Mouse (Mus musculus): Measurements from ENCODE around the gene Emilin3.

Emilin3 gene

DNA sequence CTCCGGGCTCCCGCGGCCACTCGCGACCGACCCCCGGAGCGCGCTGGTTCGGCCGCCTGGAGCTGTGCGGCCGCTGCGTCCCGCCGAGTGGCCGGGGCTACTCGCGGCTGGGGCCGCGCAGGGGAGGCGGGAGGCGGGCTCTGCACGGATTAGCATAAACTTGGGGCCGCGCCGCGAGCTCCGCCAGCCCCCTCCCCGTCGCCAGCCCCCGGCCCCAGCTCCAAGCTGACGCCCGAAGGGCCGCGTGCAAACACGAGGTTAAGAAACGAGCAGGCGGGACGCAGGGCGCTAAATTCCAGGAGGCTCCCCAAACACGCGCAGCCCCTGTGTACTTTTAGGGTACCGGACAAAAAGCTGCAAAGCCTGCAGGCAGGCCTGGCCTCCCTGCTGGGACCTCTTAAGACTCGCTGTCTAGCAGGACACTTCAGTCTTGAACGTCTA is at the start of gene Emilin3:
Gene Emilin3 (minus strand): TSS at position 98 of the 441 bp plus-strand sequence.
- DNase-seq (ENCODE audit: low read depth) = no peak

DNA sequence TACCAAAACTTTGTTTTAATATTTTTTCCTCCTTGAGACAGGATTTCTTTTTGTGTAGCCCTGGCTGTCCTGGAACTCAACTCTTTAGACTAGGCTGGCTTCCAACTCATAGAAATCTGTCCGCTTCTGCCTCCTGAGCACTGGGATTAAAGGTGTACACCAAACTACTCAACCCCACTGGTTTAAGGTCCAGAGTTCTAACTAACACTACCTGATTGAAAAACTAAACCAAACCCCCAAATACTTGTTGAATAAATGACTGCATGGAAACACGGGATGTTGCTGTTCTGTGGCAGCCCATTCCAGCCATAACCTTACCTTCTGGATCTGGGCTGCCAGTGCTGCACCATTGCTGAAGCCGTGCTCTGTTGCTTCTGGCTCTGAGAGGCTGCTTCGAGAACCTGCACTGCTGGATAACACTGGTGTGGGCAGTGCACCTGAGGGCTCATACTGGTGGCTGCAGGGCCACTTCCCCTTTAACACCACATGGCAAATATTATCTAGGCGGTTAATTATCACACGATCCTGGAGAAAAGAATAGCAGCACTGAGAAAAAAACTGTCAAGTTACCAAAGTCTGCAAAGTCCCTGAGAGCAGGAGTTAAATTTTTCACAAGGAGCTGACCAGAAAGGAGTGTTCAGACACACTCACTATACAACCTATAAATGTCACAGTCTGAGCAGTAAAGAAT is 49.0 kb upstream of the Emilin3 start:
- DNase-seq (ENCODE audit: low read depth) = no peak

DNA sequence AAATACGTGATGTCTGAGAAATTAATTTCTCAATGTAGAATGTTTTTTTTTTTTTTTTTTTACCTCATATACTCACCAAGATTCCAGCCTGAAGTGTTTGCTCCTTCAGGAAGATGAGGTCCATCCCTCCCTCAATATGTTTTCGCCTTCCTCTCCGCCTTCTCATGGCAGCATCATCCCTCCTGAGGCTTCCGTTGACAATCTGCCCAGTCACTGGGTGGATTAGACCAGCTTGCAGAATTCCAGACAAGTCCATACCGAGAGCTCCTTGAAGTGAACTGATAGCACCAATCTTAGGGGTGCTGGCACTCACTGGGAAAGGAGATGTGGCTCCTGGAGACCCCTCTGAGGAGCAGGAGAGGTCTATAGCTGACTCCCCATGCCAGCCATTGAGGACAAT is 47.8 kb upstream of the Emilin3 start:
- no peak for DNase-seq (ENCODE audit: low read depth)

DNA sequence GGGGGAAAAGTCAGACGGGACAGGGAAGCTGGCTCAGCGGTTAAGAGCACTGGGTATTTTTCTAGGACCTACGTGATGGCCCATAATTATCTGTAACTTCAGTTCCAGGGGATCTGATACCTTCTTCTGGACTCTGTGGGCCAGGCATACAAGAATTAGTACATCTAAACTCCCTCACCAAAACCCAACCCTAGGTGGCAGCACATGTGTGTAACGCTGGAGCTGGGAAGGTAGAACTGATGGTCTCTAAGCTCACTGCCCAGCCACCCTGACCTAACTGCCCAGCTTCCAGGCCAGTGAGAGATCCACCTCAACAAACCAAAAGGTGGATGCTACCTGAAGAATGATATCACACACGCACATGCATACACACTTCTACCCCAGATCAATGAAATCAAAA is 46.6 kb upstream of the Emilin3 start:
- DNase-seq (ENCODE audit: low read depth) = peak; percentile 39

DNA sequence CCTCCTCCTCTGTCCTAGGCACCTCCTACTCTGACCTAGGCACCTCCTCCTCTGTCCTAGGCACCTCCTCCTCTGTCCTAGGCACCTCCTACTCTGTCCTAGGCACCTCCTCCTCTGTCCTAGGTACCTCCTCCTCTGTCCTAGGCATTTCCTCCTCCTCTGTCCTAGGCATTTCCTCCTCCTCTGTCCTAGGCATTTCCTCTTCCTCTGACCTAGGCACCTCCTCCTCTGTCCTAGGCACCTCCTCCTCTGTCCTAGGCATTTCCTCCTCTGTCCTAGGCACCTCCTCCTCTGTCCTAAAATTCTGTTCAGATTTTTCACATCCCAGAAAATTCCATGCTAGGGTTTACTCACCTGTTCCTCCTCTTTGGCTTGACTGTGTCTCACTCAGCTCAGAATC is 45.7 kb upstream of the Emilin3 start:
- peak; percentile 12 for DNase-seq (ENCODE audit: low read depth)

DNA sequence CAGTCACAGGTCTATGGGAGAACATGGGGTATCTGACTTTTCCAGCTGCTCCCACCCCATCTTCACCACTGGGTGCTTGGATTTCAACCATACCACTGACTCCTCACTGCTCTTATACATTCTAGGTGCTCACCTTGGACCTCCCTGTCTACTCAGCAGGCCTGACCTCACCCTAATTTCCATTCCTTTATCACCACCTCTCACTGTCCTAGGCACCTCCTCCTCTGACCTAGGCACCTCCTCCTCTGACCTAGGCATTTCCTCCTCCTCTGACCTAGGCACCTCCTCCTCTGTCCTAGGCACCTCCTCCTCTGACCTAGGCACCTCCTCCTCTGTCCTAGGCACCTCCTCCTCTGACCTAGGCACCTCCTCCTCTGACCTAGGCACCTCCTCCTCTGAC is 45.2 kb upstream of the Emilin3 start:
- peak; percentile 13 for DNase-seq (ENCODE audit: low read depth)

DNA sequence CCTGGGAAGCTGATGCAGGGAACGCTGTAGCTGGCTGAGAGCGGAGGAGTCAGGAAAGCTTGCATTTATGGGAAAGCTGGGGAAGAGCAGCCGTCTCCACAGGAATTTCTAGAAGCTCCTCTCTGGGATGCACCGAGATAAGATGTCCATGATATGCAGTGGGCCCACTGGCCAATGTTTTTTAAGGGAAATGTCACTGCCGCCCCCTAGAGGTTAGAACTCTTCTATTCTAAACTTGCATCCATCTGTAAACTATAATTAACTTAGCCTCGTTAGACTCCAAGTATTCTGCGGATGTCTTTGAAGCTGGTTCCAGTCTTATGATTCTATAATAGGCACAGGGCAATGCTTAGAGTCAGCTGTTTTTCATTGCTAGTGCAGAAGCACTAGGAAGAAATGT is 43.2 kb upstream of the Emilin3 start:
- DNase-seq (ENCODE audit: low read depth) = no peak

DNA sequence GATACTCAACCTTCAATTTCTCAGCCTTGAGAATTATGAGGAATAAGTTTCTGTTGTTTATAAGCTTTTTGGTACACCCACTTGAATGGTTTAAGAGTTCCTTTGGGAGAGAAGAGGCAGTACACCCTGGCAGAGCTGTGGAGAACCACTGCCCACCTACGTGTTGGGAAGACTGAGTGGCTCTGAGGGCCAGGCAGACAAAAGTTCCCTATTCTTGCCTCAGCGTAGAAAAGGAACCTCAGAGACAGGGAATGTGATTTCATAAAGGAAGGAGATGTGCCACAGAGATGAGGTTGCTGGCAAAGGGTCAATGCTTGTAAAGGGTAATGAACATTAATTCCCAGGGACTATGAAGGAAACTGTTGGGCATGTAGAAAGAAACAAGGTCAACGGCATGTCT is 42.4 kb upstream of the Emilin3 start:
- no peak for DNase-seq (ENCODE audit: low read depth)

DNA sequence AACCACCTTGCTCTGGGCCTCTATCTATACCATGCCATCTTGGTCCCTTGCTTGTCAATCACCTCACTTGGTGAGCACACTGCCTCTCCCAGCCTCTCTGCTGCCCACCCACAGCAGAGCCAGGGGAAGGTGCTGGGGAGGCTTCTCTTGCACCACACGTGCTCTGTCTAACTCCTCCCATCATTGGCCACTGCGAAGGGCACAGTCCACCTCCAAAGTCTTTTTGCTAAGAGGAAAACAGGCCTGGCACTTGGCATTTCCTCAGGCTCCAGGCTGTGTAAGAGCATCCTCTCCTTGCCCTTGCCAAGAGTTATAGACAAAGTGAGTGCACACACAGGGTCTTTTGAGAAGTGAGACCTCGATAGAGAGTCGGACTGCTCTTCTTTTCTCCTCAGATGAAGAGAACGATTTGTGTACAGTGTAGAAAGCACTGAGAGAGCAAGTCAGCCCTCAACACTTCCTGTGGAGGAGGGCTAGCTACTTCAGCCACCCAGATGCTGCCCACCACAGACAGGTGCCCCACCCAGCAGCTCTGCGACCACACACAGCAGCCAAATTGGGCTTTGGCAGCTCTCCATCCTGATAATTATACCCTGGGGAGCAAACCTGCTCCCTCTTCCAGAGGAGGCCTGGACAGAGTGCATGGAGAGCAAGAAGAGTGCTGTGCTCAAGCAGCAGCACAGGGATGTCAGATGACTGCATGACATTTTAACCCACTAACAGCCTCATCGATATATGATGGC is 41.2 kb upstream of the Emilin3 start:
- DNase-seq (ENCODE audit: low read depth) = no peak

DNA sequence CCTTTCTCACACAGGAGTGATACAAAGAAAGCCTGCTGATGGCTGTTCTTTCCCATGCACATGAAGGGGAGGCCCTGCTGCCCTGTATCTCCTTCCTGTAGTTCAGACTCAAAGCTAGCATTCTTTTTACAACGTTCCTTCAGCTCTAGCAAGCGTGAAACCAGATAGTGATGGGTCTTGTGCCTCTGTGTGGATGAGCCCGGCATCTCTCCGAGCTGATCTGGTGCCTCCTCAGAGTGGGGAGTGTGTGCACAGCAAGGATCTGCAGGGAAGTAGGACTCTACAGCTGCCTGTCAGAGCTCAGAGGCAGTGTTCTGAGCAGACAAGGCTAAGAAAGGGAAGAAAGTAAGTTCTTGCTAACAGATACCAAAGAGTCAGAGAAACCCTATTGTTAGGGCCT is 39.5 kb upstream of the Emilin3 start:
- DNase-seq (ENCODE audit: low read depth) = no peak

DNA sequence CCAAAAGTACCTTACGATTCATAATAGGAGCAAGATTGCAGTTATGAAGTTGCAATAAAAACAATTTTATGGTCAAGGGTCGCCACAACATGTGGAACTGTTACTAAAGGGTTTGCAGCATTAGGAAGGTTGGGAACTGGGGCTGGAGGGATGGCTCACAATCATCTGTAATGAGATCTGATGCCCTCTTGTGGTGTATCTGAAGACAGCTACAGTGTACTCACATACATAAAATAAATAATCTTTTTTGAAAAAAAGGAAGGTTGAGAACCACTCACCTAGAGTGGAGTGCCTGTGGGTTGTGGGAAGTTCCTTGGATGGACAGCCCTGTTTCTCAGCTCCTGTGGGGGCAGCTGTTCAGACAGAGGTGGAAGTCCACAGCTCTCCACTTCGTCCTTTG is 30.3 kb upstream of the Emilin3 start:
- DNase-seq (ENCODE audit: low read depth) = no peak

DNA sequence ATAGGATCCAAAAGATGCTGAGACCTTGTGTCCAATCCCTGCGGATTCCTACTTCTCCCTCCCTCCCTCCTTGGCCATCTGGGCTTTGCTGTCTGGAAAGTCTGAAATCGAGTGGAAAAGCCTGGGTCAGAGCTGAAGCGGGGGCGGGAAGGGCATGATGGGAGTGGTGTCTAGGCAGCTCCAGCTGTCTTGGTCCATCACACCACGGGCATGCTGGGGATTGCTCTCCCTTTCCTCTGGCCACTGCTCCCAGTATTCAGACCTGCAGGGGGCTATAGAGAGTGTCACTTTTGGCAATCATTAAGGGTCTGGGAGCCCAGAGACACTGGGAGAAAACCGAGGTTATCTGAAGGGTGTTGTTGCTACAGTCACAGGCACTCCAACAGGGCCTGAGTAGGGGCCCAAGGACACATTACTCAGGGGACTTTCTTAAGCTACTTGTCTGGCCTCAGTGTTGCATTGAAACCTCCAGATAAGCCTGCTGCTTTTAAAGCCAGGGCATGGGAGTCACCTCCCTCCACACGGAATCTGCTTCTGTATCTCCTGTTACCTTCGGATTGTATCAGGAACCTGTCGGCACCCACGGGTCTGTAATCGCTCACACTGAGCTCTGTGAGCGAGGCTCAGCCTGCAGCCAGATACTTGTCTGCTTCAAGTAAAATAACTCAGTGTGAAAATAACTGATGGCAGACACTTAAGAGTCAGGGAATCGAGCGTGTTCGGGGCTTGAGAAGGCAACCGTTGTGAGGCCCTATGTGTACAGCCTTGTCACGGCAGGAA is 29.0 kb upstream of the Emilin3 start:
- no peak for DNase-seq (ENCODE audit: low read depth)

DNA sequence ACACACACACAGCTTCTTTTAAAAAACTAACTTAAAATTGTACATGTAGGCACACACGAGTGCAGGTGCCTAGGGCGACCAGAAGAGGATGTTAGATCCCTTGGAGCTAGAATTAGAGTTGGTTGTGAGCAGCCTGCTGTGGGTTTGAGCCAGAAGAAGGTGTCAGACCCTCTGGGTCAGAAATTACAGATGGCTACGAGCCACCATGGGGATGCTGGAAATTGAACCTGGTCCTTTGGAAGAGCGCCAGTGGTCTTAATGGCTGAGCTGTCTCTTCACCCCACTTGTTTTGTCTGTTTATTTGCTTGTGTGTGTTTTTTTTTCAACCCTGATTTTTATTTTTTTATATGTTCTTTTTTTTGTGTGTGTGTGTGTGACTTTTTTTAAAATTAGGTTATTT is 22.3 kb upstream of the Emilin3 start:
- no peak for DNase-seq (ENCODE audit: low read depth)

DNA sequence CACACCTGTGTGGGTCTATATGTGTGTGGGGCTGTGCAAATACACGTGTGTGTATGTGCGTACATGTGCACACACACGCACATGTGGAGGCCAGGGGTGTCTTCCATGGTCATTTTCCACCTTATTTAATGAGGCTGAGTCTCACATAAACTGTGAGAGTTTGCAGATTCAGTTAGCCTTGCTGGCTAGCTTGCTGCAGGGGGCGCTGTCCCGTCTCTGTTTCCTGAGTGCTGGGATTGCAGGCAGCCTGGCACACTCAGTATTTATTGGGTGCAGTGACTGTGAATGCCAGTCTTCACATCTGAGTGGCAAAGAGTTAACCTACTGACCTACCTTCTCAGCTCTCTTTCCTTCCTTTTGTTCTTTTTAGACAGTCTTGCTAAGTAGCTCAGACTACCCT is 21.8 kb upstream of the Emilin3 start:
- no peak for DNase-seq (ENCODE audit: low read depth)

DNA sequence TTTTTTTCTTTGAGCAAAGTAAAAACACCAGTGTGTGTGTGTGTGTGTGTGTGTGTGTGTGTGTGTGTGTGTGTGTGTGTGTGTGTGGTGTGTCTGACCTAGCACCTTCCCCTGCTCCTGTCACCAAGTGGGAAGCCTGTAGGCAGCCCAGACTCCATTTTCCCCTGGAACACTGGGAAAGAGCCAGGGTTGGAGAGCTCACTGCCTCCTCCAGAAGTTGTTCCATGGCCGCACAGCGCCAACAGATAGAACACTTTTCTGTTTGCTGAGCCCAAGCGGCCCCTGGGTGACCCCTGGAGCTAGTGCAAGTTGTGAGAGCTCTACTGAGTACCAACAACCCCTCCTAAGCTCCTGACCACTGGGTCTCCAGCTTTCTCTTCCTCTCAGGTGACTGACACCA is 20.9 kb upstream of the Emilin3 start:
- no peak for DNase-seq (ENCODE audit: low read depth)

DNA sequence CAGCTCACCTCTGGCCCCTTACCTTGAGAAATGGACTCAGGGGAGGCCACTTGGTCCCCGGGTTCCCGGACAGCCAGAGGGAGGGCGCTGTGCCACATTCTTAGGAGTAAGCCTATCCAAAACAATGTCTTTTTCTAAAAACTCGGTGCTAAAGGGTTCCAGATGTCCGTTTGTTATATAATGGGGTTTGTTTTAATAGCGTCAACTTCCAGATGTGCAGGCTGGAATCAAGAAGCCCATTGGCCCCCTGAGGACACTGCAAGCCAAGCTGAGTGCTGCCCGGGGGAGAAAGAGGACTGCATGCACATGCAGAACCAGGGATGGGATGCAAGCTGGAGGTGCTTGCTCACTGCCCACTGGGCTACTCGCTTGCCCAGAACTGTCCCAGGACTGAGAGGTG is 20.2 kb upstream of the Emilin3 start:
- DNase-seq (ENCODE audit: low read depth) = no peak

DNA sequence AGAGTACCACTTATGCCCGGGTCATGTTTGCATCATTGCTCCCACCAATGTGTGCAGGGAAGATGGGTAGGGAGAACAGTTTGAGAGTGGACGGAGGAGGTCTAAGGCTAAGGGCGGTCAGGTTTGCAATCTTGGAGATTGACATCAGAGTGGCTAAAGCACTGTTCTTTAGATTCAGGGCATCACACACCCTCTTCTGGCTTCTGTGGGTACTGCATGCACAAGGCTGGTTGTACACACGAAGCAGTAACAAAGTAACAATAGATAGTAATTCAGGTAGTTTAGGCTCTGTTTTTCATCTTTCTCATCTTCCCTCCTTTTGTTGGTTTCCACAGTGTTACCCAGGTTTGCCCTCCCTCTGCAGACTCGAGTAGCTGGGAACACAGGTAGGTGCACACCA is 19.2 kb upstream of the Emilin3 start:
- DNase-seq (ENCODE audit: low read depth) = no peak

DNA sequence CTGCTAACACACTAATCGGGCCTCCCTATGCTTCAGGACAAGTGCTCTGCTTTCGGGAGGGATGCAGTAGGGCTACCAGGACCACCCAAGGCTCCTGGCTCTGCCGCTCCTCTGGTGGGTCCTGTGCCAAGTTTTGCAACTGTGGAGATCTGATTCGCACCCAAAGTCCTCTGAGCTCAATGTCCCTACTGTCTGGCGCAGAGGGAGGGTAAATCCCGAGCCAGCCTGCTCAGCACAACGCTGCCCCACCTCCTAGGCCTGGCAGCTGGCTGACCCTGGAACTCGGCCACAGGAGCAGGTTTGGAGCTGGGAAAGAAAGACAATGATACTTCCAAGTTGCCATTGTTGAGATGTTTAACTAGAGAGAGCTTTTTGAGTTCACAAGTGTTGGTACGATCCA is 13.1 kb upstream of the Emilin3 start:
- no peak for DNase-seq (ENCODE audit: low read depth)

DNA sequence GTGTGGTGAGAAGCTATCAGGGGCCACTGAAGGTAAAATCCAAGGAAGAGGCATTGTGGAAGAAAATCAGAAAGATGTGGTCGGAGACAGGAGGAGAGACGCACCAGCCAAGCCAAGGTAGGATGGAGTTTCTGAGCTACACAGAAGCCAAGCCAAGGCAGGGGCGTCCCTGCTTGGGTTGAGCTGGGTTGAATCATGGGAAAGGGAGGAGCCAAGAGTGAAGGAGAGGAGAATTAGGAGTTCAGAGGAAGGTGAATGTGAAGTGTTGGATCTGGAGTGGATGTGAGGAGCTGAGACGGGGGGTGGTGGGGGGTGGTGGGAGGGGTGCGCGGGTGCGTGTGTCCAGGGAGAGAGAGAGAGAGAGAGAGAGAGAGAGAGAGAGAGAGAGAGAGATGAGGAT is 9.2 kb upstream of the Emilin3 start:
- DNase-seq (ENCODE audit: low read depth) = no peak

DNA sequence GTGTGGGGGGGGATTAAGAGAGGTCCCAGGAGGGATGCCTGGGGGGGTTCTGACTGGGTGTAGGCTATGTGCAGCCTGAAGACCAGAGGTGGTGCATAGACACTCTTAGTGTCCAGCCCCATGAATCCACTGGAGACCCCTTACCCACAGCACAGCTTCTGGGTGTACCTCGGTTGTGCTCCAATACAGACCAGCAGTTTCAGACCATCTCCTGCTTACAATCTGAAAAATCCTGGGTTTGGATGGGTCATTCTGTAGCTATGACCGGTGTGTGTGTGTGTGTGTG is 6.7 kb upstream of the Emilin3 start:
- DNase-seq (ENCODE audit: low read depth) = no peak

DNA sequence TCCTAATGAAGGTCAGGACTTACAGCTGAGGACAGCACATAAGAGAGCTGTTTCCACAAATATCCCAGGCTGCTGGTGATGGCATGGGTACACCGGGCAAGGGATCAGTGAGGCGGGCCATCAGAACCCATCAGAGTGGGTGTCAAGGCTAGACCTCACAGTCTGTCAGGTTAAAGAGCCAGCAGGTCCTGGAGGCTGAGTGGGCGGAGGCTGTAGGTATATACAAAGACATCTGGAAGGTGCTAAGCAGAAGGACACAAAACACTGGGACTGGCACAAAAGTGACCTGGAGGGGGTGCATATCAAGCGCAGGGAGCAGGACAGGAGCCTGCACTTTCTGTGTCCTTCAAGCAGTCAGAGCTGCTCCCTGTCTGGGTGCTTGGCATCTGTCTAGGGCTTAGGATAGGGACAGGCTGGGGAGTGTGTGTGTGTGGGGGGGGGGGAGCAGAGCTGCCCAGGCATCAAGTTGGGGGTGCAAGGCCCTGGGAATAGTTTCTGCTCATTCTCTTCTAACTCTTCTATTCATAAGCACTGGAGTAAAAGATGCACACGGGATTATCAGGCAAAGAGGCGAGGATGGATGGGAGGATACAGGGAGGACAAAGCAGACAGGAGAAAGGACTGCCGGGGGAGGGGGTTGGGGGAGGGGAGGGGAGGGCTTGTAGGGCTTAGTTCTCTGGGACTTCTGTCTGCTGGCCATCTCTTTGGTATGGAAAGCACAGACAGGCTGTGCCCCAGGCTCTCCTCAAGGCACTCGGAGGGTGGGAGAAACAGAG is 6.2 kb upstream of the Emilin3 start:
- DNase-seq (ENCODE audit: low read depth) = no peak

DNA sequence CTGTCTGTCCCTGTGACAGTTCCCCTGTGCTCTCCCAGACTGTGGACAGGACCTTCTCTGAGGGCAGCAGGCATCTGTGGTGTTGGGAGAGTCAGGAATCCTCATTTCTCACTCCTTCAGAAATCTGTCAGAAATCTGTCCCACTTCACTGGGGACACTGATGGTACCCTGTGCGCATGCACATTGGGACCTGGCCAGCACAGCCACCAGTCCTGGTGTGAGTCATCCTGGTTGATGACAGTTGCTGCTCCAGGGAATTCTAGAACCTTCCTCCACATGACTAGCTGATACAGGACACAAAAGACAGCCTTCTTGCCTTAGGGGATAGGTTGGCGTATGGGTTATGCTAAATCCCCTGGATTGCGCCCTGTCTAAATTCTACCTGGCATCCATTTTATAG is 5.2 kb upstream of the Emilin3 start:
- no peak for DNase-seq (ENCODE audit: low read depth)

DNA sequence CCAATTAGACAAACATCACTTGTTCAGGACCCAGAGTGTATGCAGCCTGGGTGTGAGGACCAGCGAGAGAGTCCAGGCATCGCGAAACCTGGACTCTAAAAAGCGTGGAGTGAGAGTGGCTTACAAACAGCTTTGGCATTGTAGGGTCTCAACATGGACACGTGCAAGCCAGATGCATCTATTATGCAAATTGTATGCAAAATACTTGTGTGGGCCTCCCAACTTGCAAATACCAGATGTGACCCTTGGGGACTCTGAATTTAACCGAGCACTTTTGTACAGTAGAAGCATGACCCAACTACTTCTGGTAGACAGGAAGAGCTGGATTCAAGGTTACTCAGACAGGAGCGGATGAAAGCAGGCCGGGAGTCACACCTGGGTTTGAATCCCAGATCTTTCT is 4.6 kb upstream of the Emilin3 start:
- no peak for DNase-seq (ENCODE audit: low read depth)
